Mouse (Mus musculus): Measurements from ENCODE around the gene Vasp.

Vasp gene

GRCm38 (mm10) chr7:19236411-19236810 lies 35.2 kb downstream of the Vasp start:
- DNase-seq (ENCODE audit: low spot score in 2 of 2): no peak

GRCm38 (mm10) chr7:19235092-19235671 lies 36.4 kb downstream of the Vasp start:
- no peak for DNase-seq (ENCODE audit: low spot score in 2 of 2)

- DNase-seq (ENCODE audit: low spot score in 2 of 2): no peak
Observed at GRCm38 (mm10) chr7:19234652-19235051, 37.0 kb downstream of the Vasp start.

- no peak for DNase-seq (ENCODE audit: low spot score in 2 of 2)
Observed at GRCm38 (mm10) chr7:19231849-19232248, 39.8 kb downstream of the Vasp start.

GRCm38 (mm10) chr7:19230899-19231298 lies 40.7 kb downstream of the Vasp start:
- DNase-seq (ENCODE audit: low spot score in 2 of 2): no peak

GRCm38 (mm10) chr7:19230041-19230580 lies 41.5 kb downstream of the Vasp start:
- DNase-seq (ENCODE audit: low spot score in 2 of 2): no peak

GRCm38 (mm10) chr7:19229404-19229803 lies 42.2 kb downstream of the Vasp start:
- DNase-seq (ENCODE audit: low spot score in 2 of 2): no peak

GRCm38 (mm10) chr7:19228793-19229148 lies 42.8 kb downstream of the Vasp start:
- no peak for DNase-seq (ENCODE audit: low spot score in 2 of 2)

- DNase-seq (ENCODE audit: low spot score in 2 of 2): peak; percentile 98 to 99
Observed at GRCm38 (mm10) chr7:19227883-19228792, 43.5 kb downstream of the Vasp start, which contains the start of gene Opa3. Gene Opa3 (plus strand): TSS chr7:19228334.

- peak in 1 of 2 experiments; percentile 26 for DNase-seq (ENCODE audit: low spot score in 2 of 2)
Observed at GRCm38 (mm10) chr7:19226817-19227797, 44.5 kb downstream of the Vasp start.

- DNase-seq (ENCODE audit: low spot score in 2 of 2): no peak
Observed at GRCm38 (mm10) chr7:19224933-19225332, 46.7 kb downstream of the Vasp start.

- no peak for DNase-seq (ENCODE audit: low spot score in 2 of 2)
Observed at GRCm38 (mm10) chr7:19222875-19223274, 48.7 kb downstream of the Vasp start.

- DNase-seq (ENCODE audit: low spot score in 2 of 2): no peak
Observed at GRCm38 (mm10) chr7:19222189-19222588, 49.4 kb downstream of the Vasp start.

- DNase-seq (ENCODE audit: low spot score in 2 of 2): no peak
Observed at GRCm38 (mm10) chr7:19220061-19220460, 51.6 kb downstream of the Vasp start.

GRCm38 (mm10) chr7:19217944-19218343 lies 53.7 kb downstream of the Vasp start:
- no peak for DNase-seq (ENCODE audit: low spot score in 2 of 2)

GRCm38 (mm10) chr7:19217492-19217891 lies 54.1 kb downstream of the Vasp start:
- no peak for DNase-seq (ENCODE audit: low spot score in 2 of 2)

GRCm38 (mm10) chr7:19214940-19215339 lies 56.7 kb downstream of the Vasp start:
- no peak for DNase-seq (ENCODE audit: low spot score in 2 of 2)

- no peak for DNase-seq (ENCODE audit: low spot score in 2 of 2)
Observed at GRCm38 (mm10) chr7:19214369-19214768, 57.2 kb downstream of the Vasp start.

- no peak for DNase-seq (ENCODE audit: low spot score in 2 of 2)
Observed at GRCm38 (mm10) chr7:19213385-19213784, 58.2 kb downstream of the Vasp start.

GRCm38 (mm10) chr7:19211996-19212755 lies 59.4 kb downstream of the Vasp start, which contains the start of gene Gpr4:
Gene Gpr4 (plus strand): TSS chr7:19212538.
- DNase-seq (ENCODE audit: low spot score in 2 of 2): peak in 1 of 2 experiments; percentile 30

Data from urinary bladder, postnatal 4 days (tissue).